ENCODE assay signal across 17 mouse cellular contexts in genomic region chr2:92247711-92248110, GRCm38 (mm10).
"Had no signal": no experiment of that assay in that cellular context is flagged by ENCODE, and none has a peak within 500 bp of the region (broad histone marks: within the 10 kb centered on the region; RNA-seq: fewer than 3 reads in every experiment).

No protein-coding gene starts in this region.

- ATAC-seq: hindbrain, embryonic 16.5 days; inflammation-experienced regulatory T-cells, adult 6 months; intestine, embryonic 15.5 days; intestine, postnatal 0 days; liver, embryonic 12.5 days had no signal

- DNase-seq: gastrocnemius, postnatal 14 days; gastrocnemius, postnatal 36 days; heart, adult 18-20 months; heart, postnatal 14 days; heart, postnatal 36 days; kidney, adult 2 months; kidney, adult 9 months; kidney, postnatal 14 days; kidney, postnatal 36 days; layer of hippocampus, adult 9-11 months; layer of hippocampus, postnatal 36 days; left cerebral cortex, postnatal 4 days had no signal
